In the genomic region with DNA sequence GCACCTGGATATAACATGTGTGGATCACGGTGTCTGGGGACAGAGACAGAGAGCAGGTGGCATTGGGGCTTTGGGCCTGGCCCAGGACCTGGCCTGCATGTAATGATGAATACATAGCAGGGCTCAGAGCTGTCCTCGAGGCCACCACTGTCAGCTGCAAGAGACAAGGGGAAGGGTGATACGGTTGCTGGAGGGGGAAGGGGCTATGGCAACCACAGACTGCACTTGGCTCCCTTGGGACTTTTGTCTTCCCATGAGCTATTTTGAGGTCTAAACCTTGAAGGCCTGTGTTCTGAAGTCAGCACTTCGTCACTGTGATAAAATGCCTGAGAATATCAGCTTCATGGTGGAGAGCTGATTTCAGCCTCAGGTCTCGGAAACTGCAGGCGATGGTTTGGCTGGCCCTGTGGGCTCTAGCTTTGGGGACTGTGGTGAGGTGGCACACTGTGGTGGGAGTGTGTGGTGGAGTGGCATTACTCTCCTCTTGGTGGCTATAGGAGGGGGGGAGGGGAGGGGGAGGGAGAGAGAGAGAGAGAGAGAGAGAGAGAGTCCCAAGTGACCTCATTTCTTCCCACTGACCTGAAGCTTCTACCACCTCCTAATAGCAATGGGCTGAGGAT, we compare ENCODE assay signal across 21 mouse cellular contexts. TPM values are rescaled to one million over a fixed set of nuclear protein-coding genes. Genes with fewer than 3 reads are reported as not detected.
A peak's percentile ranks its signal among the peaks of the same experiment; 100 is the strongest.
DNase-seq lines count a peak whose midpoint lies in the region; ATAC-seq lines count a peak whose summit lies in the region.
"Had no signal": no experiment of that assay in that cellular context is flagged by ENCODE, and none has a peak within 500 bp of the region (broad histone marks: within the 10 kb centered on the region; RNA-seq: fewer than 3 reads in every experiment).

No protein-coding gene starts in this region.

- H3K36me3 ChIP-seq in heart, embryonic 12.5 days, result peaks cover 9% of the 10 kb centered on the region
- H3K36me3 ChIP-seq in midbrain, embryonic 10.5 days, result no peaks in the 10 kb centered on the region
- H3K36me3 ChIP-seq in midbrain, embryonic 14.5 days (ENCODE audit: control insufficient read depth, insufficient read depth, low read length), result no peaks in the 10 kb centered on the region
- H3K36me3 ChIP-seq in heart, embryonic 15.5 days, result no peaks in the 10 kb centered on the region
- H3K36me3 ChIP-seq in limb, embryonic 10.5 days, result peaks cover 49% of the 10 kb centered on the region
- H3K36me3 ChIP-seq: G1E had no signal

- peaks cover 48% of the 10 kb centered on the region for H3K4me1 ChIP-seq in heart, embryonic 12.5 days (replicated peaks)
- H3K4me1 ChIP-seq in midbrain, embryonic 10.5 days, result peaks cover 25% of the 10 kb centered on the region
- H3K4me1 ChIP-seq in midbrain, embryonic 14.5 days (ENCODE audit: control insufficient read depth, insufficient read depth, low read length), result peaks cover 7% of the 10 kb centered on the region; the same call in 1 of the 2 replicates
- H3K4me1 ChIP-seq in heart, embryonic 15.5 days (replicated peaks), result peaks cover 28% of the 10 kb centered on the region
- peaks cover 60% of the 10 kb centered on the region for H3K4me1 ChIP-seq in limb, embryonic 10.5 days

- H3K27me3 ChIP-seq in heart, embryonic 12.5 days (replicated peaks), result no peaks in the 10 kb centered on the region
- no peaks in the 10 kb centered on the region for H3K27me3 ChIP-seq in midbrain, embryonic 10.5 days (ENCODE audit: low read depth, poor library complexity, severe bottlenecking)
- no peaks in the 10 kb centered on the region for H3K27me3 ChIP-seq in midbrain, embryonic 14.5 days (ENCODE audit: control insufficient read depth, insufficient read depth, low read length)
- H3K27me3 ChIP-seq in heart, embryonic 15.5 days, result no peaks in the 10 kb centered on the region
- no peaks in the 10 kb centered on the region for H3K27me3 ChIP-seq in limb, embryonic 10.5 days (ENCODE audit: low read depth, poor library complexity, severe bottlenecking)
- H3K27me3 ChIP-seq: Patski had no signal

- peak; percentile 59 for ATAC-seq in heart, embryonic 12.5 days (ENCODE audit: insufficient number of reproducible peaks, low FRiP score)
- no peak for ATAC-seq in midbrain, embryonic 14.5 days (ENCODE audit: low FRiP score, low TSS enrichment)
- ATAC-seq in heart, embryonic 15.5 days (replicated peaks; ENCODE audit: insufficient number of reproducible peaks, insufficient read depth, low FRiP score, low read depth), result peak; percentile 78
- ATAC-seq: forebrain, embryonic 16.5 days; Patski had no signal

- peak overlapping the region; percentile 86 for H3K27ac ChIP-seq in heart, embryonic 12.5 days (ENCODE audit: poor library complexity, severe bottlenecking)
- peak overlapping the region; percentile 10; the same call in 1 of the 2 replicates for H3K27ac ChIP-seq in midbrain, embryonic 10.5 days (replicated peaks)
- H3K27ac ChIP-seq in midbrain, embryonic 14.5 days (replicated peaks; ENCODE audit: low read depth, low read length), result no peak overlapping the region
- peak overlapping the region; percentile 83 for H3K27ac ChIP-seq in heart, embryonic 15.5 days
- peak overlapping the region; percentile 73 for H3K27ac ChIP-seq in limb, embryonic 10.5 days
- H3K27ac ChIP-seq: embryonic facial prominence, embryonic 10.5 days; hindbrain, embryonic 14.5 days; stomach, postnatal 0 days had no signal

- H3K4me3 ChIP-seq in heart, embryonic 12.5 days, result no peak overlapping the region
- no peak overlapping the region for H3K4me3 ChIP-seq in midbrain, embryonic 10.5 days
- no peak overlapping the region for H3K4me3 ChIP-seq in midbrain, embryonic 14.5 days (replicated peaks; ENCODE audit: low read depth, low read length)
- H3K4me3 ChIP-seq in heart, embryonic 15.5 days, result no peak overlapping the region
- H3K4me3 ChIP-seq in limb, embryonic 10.5 days, result no peak overlapping the region
- H3K4me3 ChIP-seq: embryonic facial prominence, embryonic 10.5 days had no signal

- 30% methylated on average over 6 of the region's 6 CpGs for WGBS in heart, embryonic 12.5 days
- WGBS in midbrain, embryonic 10.5 days, result 92% methylated on average over 6 of the region's 6 CpGs
- 86% methylated on average over 6 of the region's 6 CpGs for WGBS in midbrain, embryonic 14.5 days
- whole genome bisulfite sequencing in heart, embryonic 15.5 days, result 35% methylated on average over 6 of the region's 6 CpGs
- 79% methylated on average over 6 of the region's 6 CpGs for WGBS in limb, embryonic 10.5 days

- DNase-seq in heart, postnatal 36 days, result no peak
- no peak for DNase-seq in midbrain, embryonic 10.5 days (ENCODE audit: low spot score)
- DNase-seq in midbrain, embryonic 14.5 days, result no peak
- no peak for DNase-seq in limb, embryonic 10.5 days (ENCODE audit: low spot score)
- no peak for DNase-seq in cerebellum, adult 18-20 months
- no peak for DNase-seq in cerebellum, adult 11 months
- DNase-seq: adrenal gland, postnatal 36 days; gastrocnemius, postnatal 14 days; kidney, adult 9 months; kidney, postnatal 36 days; lung, postnatal 4 days; thymus, adult 2 months; thymus, postnatal 4 days had no signal

- H3K4me2 ChIP-seq in heart, embryonic 12.5 days, result peak overlapping the region; percentile 35; the same call in 1 of the 2 replicates
- H3K4me2 ChIP-seq in midbrain, embryonic 14.5 days (ENCODE audit: low read length), result no peak overlapping the region
- H3K4me2 ChIP-seq in heart, embryonic 15.5 days, result peak overlapping the region; percentile 37
- H3K4me2 ChIP-seq: hindbrain, embryonic 14.5 days had no signal

- intact Hi-C loops in heart, postnatal 36 days (cut with DNase I), result no loop called here

- H3K9ac ChIP-seq in heart, embryonic 12.5 days, result no peak overlapping the region
- no peak overlapping the region for H3K9ac ChIP-seq in midbrain, embryonic 14.5 days (replicated peaks; ENCODE audit: low read length)
- H3K9ac ChIP-seq in heart, embryonic 15.5 days, result no peak overlapping the region
- H3K9ac ChIP-seq: hindbrain, embryonic 14.5 days had no signal

- no peaks in the 10 kb centered on the region for H3K9me3 ChIP-seq in heart, embryonic 12.5 days (replicated peaks)
- H3K9me3 ChIP-seq in midbrain, embryonic 10.5 days (replicated peaks), result no peaks in the 10 kb centered on the region
- no peaks in the 10 kb centered on the region for H3K9me3 ChIP-seq in midbrain, embryonic 14.5 days (ENCODE audit: control insufficient read depth, low read length)
- H3K9me3 ChIP-seq in heart, embryonic 15.5 days (replicated peaks), result no peaks in the 10 kb centered on the region
- no peaks in the 10 kb centered on the region for H3K9me3 ChIP-seq in limb, embryonic 10.5 days (replicated peaks)
- H3K9me3 ChIP-seq: embryonic facial prominence, embryonic 10.5 days; G1E had no signal

RNA-seq across cellular contexts. Expression of gene Kif26b, which starts 23.5 kb away (rescaled TPM):
- polyA plus RNA-seq in heart, embryonic 12.5 days (2016; fragmentation: Nextera tagmentation; extraction: Ambion mirVana), result 25.1 and 28.1 TPM in 2 replicates
- 1 to 10 TPM; 3.9 to 4.2 TPM for total RNA-seq in heart, postnatal 36 days (2021)
- 3.3 and 4.3 TPM in 2 replicates for polyA plus RNA-seq in midbrain, embryonic 10.5 days (2016; fragmentation: Nextera tagmentation; extraction: Ambion mirVana)
- polyA plus RNA-seq in midbrain, embryonic 14.5 days (2014; fragmentation: Nextera tagmentation; extraction: Ambion mirVana), result 10.8 and 12.8 TPM in 2 replicates
- polyA plus RNA-seq in heart, embryonic 15.5 days (2015; fragmentation: Nextera tagmentation; extraction: Ambion mirVana), result 7.3 and 8.5 TPM in 2 replicates
- polyA plus RNA-seq in limb, embryonic 10.5 days (2016; fragmentation: Nextera tagmentation; extraction: Ambion mirVana), result 18.4 and 24.8 TPM in 2 replicates
